Mouse (Mus musculus): ENCODE data around the gene Rnf115. TPM values are rescaled to one million over a fixed set of nuclear protein-coding genes. Genes with fewer than 3 reads are reported as not detected.

The Rnf115 gene
- polyA plus RNA-seq, 1 experiment from 2014 or later: 43.3 TPM

DNA sequence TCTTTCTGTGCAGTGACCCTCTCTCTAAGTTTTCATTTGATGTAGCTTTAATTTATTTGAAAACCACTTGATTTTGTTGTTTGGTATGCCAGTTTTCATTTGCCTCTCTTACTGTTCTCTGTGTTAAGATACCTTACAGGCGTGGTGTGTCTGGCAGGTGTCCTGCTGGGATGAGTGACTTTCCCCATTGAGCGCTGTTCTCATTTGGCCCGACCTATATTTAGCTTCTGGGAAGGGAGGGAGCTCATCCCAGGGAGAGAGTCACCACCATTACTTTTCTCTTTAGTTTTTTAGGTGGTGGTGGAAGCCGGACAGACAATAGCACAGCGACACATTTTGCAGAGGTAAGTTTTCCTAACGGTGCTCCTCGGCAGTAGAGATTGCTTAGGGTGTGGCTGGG is 30.2 kb downstream of the Rnf115 start:
- no peak overlapping the region for H3K4me2 ChIP-seq (replicated peaks; ENCODE audit: low read depth, low read length)
- H3K4me3 ChIP-seq (ENCODE audit: low read depth, low read length): no peak overlapping the region
- no peak overlapping the region for H3K9ac ChIP-seq (replicated peaks; ENCODE audit: low read depth)
- H3K27me3 ChIP-seq (replicated peaks; ENCODE audit: insufficient read depth, low read length): no peaks in the 10 kb centered on the region
- 64% methylated on average over 7 of the region's 7 CpGs for WGBS
- ATAC-seq (no peak), DNase-seq (ENCODE audit: low spot score) (no peak)
- H3K9me3 ChIP-seq (ENCODE audit: low read length): no peaks in the 10 kb centered on the region
- H3K36me3 ChIP-seq (ENCODE audit: insufficient read depth, low read length): no peaks in the 10 kb centered on the region
- TF ChIP-seq CTCF (IDR thresholded peaks at IDR 0.05): no peak
- TF ChIP-seq EP300 (IDR thresholded peaks at IDR 0.05): no peak
- H3K4me1 ChIP-seq (ENCODE audit: insufficient read depth, low read depth, low read length): no peaks in the 10 kb centered on the region
- no peak overlapping the region for H3K27ac ChIP-seq (ENCODE audit: low read length)

DNA sequence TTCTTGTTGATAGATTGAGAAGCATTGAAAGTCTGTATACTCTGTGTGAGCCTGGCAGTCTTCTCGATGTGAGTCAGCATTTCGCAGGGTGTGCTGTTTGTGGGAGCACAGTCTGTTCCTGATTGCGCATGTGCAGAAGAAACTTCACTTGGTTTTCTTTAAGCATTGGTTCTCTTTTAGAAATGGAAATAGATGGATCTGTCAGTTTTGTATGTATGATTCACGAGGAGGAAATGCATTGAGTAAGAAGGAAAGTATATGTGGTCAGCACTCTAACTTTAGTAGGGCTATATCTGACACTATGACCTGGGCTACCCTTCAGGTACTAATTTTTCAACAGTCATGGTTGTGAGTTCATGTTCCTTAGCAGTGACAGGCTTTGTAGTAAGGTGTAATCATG is 32.2 kb downstream of the Rnf115 start:
- Histone ChIP-seq H3K27ac (ENCODE audit: low read length) (no peak overlapping the region), H3K9ac (replicated peaks; ENCODE audit: low read depth) (no peak overlapping the region), H3K4me1 (ENCODE audit: insufficient read depth, low read depth, low read length) (no peaks in the 10 kb centered on the region), H3K27me3 (replicated peaks; ENCODE audit: insufficient read depth, low read length) (no peaks in the 10 kb centered on the region), H3K9me3 (ENCODE audit: low read length) (no peaks in the 10 kb centered on the region), H3K36me3 (ENCODE audit: insufficient read depth, low read length) (no peaks in the 10 kb centered on the region), H3K4me2 (replicated peaks; ENCODE audit: low read depth, low read length) (no peak overlapping the region), H3K4me3 (ENCODE audit: low read depth, low read length) (no peak overlapping the region)
- ATAC-seq (no peak), DNase-seq (ENCODE audit: low spot score) (no peak)
- 86% methylated on average over 4 of the region's 4 CpGs for WGBS
- TF ChIP-seq CTCF (IDR thresholded peaks at IDR 0.05) (no peak), EP300 (IDR thresholded peaks at IDR 0.05) (no peak)

DNA sequence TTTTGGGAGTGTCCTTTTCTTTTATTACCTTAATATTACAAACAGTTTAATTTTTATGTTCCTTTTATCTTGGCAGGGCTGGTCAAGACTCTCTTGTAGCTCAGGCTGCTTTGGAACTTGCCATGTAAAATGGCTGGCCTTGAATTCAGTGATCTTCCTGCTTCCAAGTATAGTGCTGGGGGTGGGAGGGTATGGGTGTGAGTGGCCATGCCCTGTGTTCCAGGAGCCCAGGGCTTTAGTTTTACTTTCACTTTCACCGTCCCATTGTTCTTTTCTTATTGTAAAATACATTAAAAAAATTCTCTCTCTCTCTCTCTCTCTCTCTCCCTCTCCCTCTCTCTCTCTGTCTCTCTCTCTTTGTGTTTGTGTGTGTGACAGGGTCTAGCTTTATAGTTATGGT is 37.1 kb downstream of the Rnf115 start:
- Histone ChIP-seq H3K27me3 (replicated peaks; ENCODE audit: insufficient read depth, low read length) (no peaks in the 10 kb centered on the region), H3K9ac (replicated peaks; ENCODE audit: low read depth) (no peak overlapping the region), H3K4me2 (replicated peaks; ENCODE audit: low read depth, low read length) (no peak overlapping the region), H3K4me1 (ENCODE audit: insufficient read depth, low read depth, low read length) (no peaks in the 10 kb centered on the region), H3K36me3 (ENCODE audit: insufficient read depth, low read length) (0 out of 2 replicates have a peak, but pooled peaks cover 5% of the 10 kb centered on the region), H3K27ac (ENCODE audit: low read length) (no peak overlapping the region), H3K9me3 (ENCODE audit: low read length) (no peaks in the 10 kb centered on the region), H3K4me3 (ENCODE audit: low read depth, low read length) (no peak overlapping the region)
- ATAC-seq (no peak), DNase-seq (ENCODE audit: low spot score) (peak; percentile 25)
- TF ChIP-seq EP300 (IDR thresholded peaks at IDR 0.05) (no peak), CTCF (IDR thresholded peaks at IDR 0.05) (no peak)
- WGBS: 55% methylated on average over 1 of the region's 1 CpGs

DNA sequence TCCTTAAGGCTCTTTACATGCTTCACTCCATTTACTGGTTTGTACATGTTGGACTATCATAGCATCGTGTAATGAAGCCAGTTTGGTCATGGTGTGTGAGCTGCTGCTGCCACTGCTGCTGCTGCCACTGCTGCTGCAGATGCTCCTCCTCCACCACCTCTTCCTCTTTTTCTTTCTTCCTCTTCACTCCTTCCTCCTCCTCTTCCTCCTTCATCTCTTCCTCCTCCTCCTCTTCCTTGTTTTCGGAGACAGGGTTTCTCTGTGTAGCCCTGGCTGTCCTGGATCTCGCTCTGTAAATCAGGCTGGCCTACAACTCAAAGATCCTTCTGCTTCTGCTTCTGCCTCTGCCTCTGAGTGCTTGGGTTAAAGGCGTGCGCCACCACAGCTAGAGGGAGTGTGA is 42.5 kb downstream of the Rnf115 start:
- no peak overlapping the region for H3K9ac ChIP-seq (replicated peaks; ENCODE audit: low read depth)
- no peak overlapping the region for H3K4me3 ChIP-seq (ENCODE audit: low read depth, low read length)
- 86% methylated on average over 5 of the region's 5 CpGs for WGBS
- 0 out of 2 replicates have a peak, but pooled peaks cover 5% of the 10 kb centered on the region for H3K36me3 ChIP-seq (ENCODE audit: insufficient read depth, low read length)
- H3K4me2 ChIP-seq (replicated peaks; ENCODE audit: low read depth, low read length): no peak overlapping the region
- DNase-seq (ENCODE audit: low spot score) (no peak), ATAC-seq (no peak)
- no peaks in the 10 kb centered on the region for H3K4me1 ChIP-seq (ENCODE audit: insufficient read depth, low read depth, low read length)
- no peak overlapping the region for H3K27ac ChIP-seq (ENCODE audit: low read length)
- H3K9me3 ChIP-seq (ENCODE audit: low read length): no peaks in the 10 kb centered on the region
- H3K27me3 ChIP-seq (replicated peaks; ENCODE audit: insufficient read depth, low read length): no peaks in the 10 kb centered on the region
- TF ChIP-seq EP300 (IDR thresholded peaks at IDR 0.05) (no peak), CTCF (IDR thresholded peaks at IDR 0.05) (no peak)

DNA sequence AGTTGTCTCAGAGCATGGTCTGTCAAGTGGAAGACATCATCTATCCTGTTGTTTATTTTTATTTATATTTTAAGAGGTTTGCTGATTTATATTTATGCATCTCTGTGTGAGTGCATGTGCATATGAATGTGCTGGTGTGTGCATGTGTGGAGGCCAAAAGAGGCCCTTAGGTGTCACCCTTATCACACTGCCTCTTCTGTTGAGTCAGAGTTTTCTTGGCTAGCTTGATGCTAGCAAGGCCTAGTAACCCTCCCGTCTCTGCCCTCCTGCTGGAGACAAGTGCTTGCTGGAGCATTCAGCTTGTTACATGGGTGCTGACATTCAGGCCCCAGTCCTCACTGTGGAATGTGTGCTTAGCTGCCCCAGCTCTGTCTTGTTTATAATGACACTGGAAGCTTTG is 45.5 kb downstream of the Rnf115 start:
- WGBS: 21% methylated on average over 1 of the region's 1 CpGs

DNA sequence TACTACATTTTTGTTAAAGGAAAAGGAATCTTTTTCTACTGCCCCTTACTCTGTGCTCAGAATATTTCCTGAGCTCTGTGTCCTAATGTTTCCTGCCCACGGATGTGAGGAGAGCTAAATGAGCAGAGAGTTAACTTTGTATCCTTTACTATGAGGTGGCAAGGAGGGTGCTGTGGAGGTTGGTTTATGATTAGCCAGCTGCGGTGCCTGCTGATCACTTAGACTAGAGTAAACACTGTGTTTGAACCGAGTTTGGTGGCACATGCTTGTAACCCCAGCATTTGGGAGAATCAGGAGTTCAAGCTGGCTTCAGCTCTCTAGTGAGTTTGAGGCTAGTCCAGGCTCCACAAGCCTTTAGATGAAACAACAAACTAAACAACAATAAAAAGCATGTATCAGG is 49.7 kb downstream of the Rnf115 start:
- 44% methylated on average over 3 of the region's 3 CpGs for WGBS

More for the DNA sequence above, 45.5 kb downstream of the Rnf115 start:
- Histone ChIP-seq H3K36me3 (ENCODE audit: insufficient read depth, low read length) (no peaks in the 10 kb centered on the region), H3K9ac (replicated peaks; ENCODE audit: low read depth) (no peak overlapping the region), H3K4me1 (ENCODE audit: insufficient read depth, low read depth, low read length) (no peaks in the 10 kb centered on the region), H3K27me3 (replicated peaks; ENCODE audit: insufficient read depth, low read length) (no peaks in the 10 kb centered on the region), H3K4me3 (ENCODE audit: low read depth, low read length) (no peak overlapping the region), H3K9me3 (ENCODE audit: low read length) (no peaks in the 10 kb centered on the region), H3K4me2 (replicated peaks; ENCODE audit: low read depth, low read length) (no peak overlapping the region), H3K27ac (ENCODE audit: low read length) (no peak overlapping the region)
- ATAC-seq (no peak), DNase-seq (ENCODE audit: low spot score) (no peak)
- TF ChIP-seq EP300 (IDR thresholded peaks at IDR 0.05) (no peak), CTCF (IDR thresholded peaks at IDR 0.05) (no peak)

DNA sequence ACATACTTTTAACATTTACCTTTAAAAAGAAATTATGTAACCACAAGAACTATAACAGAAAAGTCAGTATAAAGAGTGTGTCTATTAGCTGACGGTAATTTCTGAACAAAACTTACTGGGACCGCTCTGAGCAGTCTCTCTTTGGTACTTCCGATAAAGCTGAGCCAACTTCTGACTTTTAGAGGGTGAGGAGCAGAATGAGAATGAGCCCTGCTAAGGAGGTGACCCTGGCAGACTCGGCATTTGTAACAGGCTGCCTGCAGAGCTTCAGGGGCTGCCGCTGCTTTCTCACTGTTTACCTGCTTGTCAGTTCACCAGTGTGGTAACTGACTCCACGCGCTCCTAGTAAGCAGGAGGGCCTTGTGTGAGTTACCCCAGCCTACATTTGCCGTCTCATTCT is 54.8 kb downstream of the Rnf115 start:
- Histone ChIP-seq H3K9me3 (ENCODE audit: low read length) (no peaks in the 10 kb centered on the region), H3K9ac (replicated peaks; ENCODE audit: low read depth) (no peak overlapping the region), H3K4me3 (ENCODE audit: low read depth, low read length) (no peak overlapping the region), H3K4me2 (replicated peaks; ENCODE audit: low read depth, low read length) (no peak overlapping the region), H3K27ac (ENCODE audit: low read length) (no peak overlapping the region), H3K36me3 (ENCODE audit: insufficient read depth, low read length) (no peaks in the 10 kb centered on the region), H3K4me1 (ENCODE audit: insufficient read depth, low read depth, low read length) (no peaks in the 10 kb centered on the region), H3K27me3 (replicated peaks; ENCODE audit: insufficient read depth, low read length) (no peaks in the 10 kb centered on the region)
- TF ChIP-seq EP300 (IDR thresholded peaks at IDR 0.05) (no peak), CTCF (IDR thresholded peaks at IDR 0.05) (no peak)
- no peak for ATAC-seq
- WGBS: 68% methylated on average over 8 of the region's 8 CpGs
- no peak for DNase-seq (ENCODE audit: low spot score)

More for the DNA sequence above, 49.7 kb downstream of the Rnf115 start:
- Histone ChIP-seq H3K9me3 (ENCODE audit: low read length) (no peaks in the 10 kb centered on the region), H3K4me3 (ENCODE audit: low read depth, low read length) (no peak overlapping the region), H3K36me3 (ENCODE audit: insufficient read depth, low read length) (no peaks in the 10 kb centered on the region), H3K4me2 (replicated peaks; ENCODE audit: low read depth, low read length) (no peak overlapping the region), H3K4me1 (ENCODE audit: insufficient read depth, low read depth, low read length) (no peaks in the 10 kb centered on the region), H3K9ac (replicated peaks; ENCODE audit: low read depth) (no peak overlapping the region), H3K27me3 (replicated peaks; ENCODE audit: insufficient read depth, low read length) (no peaks in the 10 kb centered on the region), H3K27ac (ENCODE audit: low read length) (no peak overlapping the region)
- DNase-seq (ENCODE audit: low spot score) (no peak), ATAC-seq (no peak)
- TF ChIP-seq EP300 (IDR thresholded peaks at IDR 0.05) (no peak), CTCF (IDR thresholded peaks at IDR 0.05) (no peak)
